Mouse (Mus musculus): ENCODE data around the gene Plekhb2.

Plekhb2 gene

DNA sequence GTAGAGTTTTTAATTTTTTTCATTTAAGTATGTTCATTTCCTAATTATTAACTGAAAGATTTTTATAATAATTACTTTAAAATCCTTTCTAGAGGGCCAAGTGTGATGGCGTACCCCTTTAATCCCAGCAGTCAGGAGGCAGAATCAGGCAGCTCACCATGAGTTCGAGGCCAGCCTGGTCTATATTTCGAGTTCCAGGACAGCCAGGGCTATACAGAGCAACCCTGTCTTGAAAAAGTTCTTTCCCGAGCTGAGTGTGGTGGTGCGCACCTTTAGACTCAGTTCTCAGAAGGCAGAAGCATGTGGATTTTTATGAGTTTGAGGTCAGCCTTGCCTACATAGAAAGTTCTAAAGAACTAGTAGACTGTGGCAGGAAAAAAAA, 17.8 kb downstream of the Plekhb2 start:
- DNase-seq: no peak

DNA sequence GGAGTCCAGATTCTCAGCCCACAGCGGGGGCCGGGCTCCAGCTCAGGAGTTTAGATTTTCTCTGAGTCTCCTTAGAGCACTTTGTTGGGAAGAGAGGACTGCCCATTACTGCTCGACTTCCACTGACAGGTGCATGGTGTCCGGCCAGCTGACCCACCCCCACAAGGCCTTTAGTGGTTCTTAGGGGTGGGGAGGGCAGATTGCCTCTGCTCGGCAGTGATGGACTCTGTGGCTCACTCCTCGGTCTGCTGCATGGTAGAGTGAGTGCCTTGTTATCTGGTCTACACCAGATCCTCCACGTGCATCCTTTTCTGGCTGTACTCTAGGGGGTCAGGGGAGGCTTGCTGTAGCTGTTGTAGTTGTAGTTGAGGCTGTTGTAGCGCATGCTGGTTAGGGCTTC, 18.6 kb downstream of the Plekhb2 start:
- no peak for DNase-seq

DNA sequence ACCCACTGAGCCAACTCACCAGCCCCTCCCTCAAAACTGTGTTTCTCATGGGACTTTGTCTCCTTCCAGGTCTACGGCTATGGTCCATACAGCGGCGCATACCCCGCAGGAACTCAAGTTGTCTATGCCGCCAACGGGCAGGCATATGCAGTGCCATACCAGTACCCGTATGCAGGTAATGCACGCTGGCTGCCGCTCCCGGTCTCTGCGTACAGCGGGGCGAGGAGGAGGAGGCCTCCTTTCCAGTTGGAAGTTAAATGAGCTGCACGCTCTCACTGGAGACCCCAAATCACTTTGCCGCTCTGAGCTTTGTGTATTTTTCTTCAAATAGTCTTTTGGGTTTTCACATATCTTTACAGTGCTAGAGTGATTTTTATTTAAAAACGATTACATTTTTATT, 19.5 kb downstream of the Plekhb2 start:
- no peak for DNase-seq

DNA sequence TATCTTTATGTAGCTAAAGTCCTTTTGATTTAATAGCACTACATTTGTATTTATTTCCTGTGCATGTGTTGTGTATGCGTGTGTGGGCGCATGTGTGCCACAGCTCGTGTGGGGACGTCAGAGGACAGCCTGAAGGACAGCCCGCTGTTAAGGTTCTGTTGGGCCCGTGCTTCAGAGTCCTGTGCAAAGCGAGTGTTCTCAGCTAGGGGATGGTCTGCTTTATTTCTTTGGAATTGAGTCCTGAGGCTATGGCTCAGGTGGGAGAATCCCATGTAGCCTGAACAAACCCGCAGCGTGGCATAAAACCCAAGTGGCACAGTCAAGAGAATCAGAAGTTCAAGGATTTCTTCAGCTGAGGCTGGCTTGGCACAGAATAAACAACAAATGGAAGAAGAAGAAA, 21.4 kb downstream of the Plekhb2 start:
- DNase-seq: no peak

DNA sequence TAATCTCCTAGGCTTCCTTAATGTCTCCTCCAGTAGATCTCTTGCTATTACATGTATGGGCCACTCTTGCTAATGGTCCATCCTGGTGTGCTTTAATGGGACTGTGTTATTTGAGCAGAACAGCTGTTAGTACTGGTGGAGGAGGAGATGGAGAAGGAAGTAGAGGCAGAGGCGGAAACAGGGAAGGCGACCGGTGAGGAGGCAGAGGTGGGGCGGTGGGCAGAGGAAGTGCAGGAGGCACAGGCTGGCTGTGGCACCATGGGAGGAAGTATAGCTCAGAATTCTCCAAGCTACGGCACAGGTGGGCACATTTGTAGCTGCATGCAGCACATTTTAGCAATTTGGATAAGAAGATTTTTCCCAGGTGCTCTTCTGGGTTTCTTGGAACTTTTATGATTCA, 23.8 kb downstream of the Plekhb2 start:
- DNase-seq: no peak

DNA sequence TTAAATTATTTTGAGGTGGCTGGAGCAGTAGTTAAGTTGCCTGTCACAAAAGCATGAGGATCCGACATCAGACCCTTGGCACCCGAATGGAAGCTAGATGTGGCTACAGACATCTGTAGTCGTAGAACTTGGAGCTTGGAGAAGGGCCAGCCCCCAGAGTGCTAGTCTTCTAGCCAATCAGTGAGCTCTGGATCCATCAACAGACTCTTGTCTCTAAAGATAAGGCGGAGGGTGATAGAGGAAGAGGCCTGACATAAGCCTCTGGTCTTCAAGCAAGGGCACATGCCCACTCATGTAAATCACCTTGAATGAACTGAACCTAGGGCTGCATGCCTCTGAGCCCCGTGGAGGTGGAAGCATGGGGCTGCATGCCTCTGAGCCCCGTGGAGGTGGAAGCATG, 29.8 kb downstream of the Plekhb2 start:
- no peak for DNase-seq

DNA sequence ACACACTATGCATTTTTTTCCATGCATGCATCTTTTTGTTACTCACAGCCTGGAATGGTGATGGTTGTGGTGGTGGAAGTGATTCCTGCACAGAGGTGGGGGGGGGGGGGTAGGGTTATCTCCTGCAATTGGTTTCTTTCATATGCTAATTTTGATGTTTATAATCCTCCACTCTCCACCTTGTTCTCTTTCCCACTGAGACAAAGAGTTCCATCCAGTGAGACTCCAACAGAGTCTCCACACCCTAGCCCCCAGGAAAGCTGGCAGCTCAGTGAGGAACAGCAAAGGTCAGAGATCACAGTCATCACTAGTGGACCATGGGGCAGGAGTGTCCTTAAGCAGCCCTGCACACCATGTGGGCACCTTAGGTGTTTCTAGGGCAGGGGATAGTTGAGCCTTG, 34.0 kb downstream of the Plekhb2 start:
- no peak for DNase-seq

DNA sequence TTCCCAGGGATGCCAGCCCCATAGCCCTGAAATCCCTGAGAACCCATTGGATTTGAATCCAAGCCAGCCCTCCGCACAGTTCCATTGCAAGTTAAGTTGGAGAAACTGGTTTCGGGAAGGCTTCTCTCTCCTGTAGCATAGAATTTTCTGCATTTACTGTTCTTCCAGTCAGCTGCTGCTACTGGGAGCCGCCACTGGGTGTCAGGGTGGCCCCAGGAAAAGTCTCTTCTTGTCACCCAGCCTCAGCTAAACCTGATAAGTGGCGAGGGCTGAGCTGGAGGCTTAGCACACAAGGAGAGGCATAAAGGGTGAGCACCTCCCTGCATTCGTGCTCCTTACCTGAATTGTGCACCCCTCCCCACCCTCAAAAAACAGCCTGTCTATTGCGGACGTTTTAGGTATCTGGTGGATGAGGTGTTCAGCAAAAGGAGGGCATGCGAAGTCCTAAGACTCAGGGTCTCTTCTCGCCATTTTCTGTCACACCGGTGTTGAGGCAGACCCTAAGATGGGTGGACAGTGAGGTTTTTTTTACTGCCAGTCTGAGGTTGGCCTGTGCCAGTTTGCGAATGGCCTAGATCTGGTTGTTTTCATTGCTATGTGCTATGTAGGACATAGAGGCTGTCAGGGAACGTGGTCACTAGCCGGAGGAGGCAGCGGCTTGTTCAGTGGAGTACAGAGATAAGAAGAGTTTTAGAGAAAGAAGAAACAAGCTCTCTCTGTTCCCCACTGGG, 41.9 kb downstream of the Plekhb2 start:
- DNase-seq: peak; percentile 22 to 62

DNA sequence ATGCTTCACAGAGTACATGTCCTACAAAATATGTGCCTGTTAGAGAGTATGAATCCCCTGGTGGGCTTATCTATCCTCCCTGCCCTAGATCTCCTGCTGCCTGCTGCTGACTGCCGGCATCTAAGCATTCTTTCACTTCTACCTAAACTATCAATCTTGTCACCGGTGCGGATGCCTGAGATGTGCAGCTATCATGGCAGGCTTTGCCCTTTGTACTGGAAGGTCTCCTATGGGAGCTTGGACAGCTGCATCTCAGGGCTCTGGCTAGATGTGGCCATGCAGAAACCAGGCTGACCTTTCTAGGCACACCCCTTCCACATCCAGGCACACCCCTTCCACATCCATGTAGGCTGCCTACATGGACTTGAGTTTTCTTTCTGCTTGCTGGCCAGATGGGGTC, 42.7 kb downstream of the Plekhb2 start:
- no peak for DNase-seq

DNA sequence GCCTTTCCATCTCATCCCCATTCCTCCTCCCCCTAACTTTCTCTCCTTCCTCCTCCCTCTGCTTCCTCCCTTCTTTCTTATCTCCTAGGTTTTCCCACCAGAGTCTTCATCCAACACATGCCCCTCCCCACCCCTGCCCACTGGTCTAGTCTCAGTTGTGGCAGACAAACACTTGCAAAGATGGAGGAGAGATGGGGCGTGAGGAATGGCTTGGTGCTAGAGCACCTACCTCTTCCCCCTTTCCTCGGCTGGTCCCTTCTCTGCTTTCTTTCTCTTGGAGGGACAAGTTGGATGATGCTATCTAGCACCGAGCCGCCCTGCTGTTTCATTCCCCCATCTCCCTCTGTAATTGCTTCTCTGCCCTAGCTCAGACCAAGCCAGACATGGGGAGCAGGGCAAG, 43.6 kb downstream of the Plekhb2 start:
- no peak for DNase-seq

DNA sequence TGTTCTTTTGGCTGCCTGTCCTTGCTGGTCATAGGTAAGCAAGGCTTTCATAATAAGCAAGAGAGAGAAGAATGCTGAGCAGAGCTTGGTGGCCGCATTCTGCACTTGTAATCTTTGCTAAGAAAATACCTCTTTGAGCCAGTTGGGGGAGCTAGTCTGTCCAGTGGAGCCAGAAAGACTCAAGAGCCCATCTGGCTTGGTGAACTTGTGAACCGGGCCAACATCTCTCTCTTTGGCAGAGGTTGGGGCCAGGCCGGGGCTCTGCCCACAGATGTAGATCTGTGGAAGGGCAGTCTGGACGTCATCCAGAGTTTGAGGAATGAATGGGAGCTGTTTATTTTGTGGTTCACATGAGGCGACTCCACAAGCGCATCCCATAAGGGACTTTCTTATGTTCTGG, 44.1 kb downstream of the Plekhb2 start:
- DNase-seq: no peak

DNA sequence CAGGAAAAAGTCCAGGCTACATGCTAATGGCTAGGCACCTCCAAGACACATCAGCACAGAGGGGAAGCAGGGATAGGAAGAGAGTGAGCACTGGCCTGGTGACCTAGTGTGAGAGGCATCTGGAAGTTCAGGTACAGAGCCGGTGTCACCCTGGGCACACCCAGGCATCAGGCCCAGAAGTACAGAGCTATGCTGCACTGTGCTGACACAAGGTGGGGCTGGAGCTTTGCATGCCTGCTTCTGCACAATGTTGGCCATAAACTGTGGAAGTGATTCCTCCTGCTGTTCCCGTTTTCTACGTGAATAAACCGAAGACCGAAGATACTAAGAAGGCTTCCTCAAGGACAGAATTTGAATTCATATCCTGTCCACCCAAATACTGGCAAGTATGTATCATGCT, 46.3 kb downstream of the Plekhb2 start:
- no peak for DNase-seq

DNA sequence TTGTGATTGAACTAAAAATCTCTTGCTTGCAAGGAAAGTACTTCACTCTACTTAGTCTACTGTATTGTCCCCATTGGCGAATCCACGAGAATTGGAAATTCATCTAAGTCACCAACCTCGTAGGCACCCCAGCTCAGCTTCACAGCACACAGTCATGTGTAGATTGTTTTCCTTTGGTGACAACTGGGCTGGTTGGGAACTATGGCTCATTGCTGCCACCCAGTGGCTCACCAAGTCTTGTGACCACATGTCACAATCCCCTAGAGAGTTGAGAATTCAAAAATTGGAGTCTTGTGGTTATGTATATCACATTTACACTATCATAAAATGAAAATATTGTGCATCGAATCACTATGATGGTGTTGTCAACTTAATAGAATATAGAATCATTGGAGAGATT, 47.1 kb downstream of the Plekhb2 start:
- peak; percentile 64 to 89 for DNase-seq

DNA sequence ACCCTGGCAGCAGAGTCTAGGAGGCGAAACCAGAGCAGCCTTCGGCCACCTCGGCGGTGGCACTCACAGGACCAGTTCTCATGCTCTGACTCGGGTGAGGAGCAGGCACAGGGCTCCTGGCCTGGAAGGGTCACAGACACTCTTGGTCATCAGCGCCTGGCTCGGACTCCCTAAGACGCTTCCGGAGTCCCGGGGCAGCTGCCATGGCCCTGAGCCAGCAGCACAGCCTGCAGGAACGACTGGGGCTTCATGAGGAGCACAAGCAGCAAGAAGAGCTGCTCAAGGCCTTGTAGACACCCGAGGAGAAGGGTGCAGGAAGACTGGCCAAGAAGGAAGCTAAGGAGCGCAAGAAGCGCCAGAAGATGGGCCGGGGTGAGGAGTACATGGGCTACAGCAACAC, 78.9 kb downstream of the Plekhb2 start:
- DNase-seq: peak in 1 of 2 experiments; percentile 9

All from kidney, postnatal 36 days (tissue).